Mouse (Mus musculus): ENCODE data around the gene Klhdc3. TPM values are rescaled to one million over a fixed set of nuclear protein-coding genes. Genes with fewer than 3 reads are reported as not detected.

Gene Klhdc3
- 5.9 TPM for polyA plus RNA-seq (2014; fragmentation: Illumina TruSeq; extraction: RNeasy Lipid Tissue Mini Kit (QIAGEN cat#74804); ENCODE audit: low read depth, low replicate concordance)

DNA sequence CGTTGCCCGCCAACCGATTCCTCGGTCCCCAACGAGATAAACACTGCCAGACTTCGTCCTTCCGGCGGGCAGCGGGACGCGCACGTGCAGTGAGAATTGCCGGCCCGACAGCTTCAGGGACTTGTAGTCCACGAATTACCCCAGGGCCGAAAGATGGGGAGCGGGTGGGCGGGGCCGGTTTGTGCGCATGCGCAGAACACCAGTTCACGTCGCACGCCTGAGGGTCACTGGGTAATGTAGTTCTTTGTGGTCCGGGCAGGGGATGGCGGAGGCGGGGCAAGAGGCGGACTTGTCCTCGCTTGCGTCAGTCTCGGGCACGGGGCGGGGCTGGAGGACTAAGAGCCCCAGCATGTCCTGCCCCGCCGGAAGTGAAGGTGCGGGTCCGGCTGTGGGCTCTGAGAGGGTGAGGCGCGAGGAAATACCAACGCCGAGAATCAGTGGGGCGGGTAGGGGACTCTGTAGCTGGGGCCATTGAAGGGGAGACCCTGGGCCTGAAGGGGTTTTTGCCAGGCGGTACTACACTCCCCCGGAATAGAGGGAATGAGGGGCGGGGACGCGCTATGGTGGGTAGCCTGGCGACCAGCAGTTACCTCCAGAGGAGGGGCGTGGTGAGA lies at the start of gene Klhdc3:
TSS of gene Klhdc3 (minus strand) at position 155 of the 614 bp plus-strand sequence.

DNA sequence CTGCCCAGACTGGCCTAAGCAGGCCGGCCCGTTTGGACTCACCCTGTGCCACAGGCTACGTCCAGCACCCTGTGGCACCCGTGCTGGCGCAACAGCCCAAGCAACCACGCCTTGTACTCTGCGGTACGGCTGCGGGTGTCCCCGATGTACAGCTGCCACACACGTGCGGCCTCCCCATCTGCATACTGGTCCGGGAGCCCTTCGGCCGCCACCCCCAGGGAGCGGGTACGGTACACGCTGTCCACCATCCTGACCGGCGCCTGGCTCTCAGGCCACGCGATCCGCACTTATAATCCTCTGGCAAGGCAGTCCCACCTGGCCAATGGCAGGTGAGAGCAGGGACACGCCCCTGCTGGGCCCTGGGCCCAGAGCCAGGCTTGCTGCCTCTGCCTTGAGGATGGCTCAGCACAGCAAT lies 48.2 kb upstream of the Klhdc3 start, which contains the start of gene Gnmt:
TSS of gene Gnmt (minus strand) at position 265 of the 415 bp plus-strand sequence.

DNA sequence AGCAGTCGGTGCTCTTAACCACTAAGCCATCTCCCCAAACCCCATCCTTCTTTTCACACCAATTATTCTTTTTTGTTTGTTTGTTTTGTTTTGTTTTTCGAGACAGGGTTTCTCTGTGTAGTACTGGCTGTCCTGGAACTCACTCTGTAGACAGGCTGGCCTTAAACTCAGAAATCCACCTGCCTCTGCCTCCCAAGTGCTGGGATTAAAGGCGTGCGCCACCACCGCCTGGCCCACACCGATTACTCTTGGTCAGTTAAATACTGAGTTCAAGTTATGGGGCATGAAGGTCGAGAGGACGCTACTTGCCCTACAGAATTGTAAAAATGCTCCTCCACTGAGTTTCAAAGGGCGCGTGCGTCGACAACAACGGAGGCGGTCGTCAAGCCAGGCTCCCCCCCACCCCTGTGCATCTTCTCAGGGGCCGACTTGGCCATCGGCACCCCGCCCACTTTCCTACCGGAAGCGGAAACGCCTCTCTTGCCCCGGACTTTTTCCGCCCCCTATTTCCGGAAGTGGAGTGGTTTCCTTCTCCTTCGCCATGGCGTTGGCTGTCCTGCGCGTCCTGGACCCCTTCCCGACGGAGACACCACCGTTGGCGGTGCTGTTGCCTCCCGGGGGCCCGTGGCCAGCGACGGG lies 30.4 kb upstream of the Klhdc3 start, which contains the start of gene Pex6:
TSS of gene Pex6 (plus strand) at position 505 of the 639 bp plus-strand sequence.

DNA sequence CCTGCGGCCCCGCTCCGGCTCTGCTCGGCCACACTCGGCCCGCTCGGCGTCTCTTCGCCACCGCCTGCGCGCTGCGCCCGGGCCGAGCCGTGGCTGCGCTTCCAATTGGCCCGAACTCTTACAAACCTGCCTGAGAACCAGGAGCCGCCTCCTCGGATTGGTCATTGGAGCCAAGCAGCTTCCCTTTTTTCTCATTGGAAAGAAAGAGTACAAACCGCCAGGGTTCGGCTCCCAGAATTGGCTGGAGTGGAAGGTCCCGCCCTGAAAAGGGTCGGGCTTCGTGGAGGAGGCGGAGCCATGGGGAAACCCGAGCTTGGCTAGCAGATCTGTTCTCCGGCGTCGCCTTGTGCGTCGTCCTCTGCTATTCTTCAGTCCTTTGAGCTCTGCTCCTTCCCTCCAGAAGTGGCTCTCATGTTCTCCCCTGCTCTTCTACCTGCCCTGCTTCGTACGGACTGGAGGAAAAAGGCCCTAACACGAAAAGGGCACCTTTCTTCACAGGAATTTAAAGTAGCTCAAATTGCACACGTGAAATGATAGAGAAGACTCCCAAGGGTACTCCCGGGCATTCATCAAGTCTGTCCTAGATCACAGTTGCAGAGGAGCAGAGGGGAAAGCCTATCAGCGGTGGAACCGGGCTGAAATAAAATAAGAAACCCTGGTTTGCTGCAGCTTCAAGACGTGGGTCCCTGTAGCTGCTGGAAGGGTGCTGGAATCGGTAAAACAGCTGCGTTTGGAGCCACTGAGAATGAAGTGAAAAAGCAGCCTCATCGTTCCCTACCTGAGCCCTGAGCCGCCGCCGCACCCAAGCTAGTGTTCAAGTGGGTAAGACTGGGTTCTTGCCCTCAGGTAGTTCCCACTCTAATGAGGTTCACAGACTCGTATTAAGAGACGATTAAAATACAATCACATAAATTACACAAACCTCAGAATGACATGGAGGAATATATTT lies 24.4 kb upstream of the Klhdc3 start, which contains the start of gene Ppp2r5d:
TSS of gene Ppp2r5d (minus strand) at position 225 of the 949 bp plus-strand sequence.

DNA sequence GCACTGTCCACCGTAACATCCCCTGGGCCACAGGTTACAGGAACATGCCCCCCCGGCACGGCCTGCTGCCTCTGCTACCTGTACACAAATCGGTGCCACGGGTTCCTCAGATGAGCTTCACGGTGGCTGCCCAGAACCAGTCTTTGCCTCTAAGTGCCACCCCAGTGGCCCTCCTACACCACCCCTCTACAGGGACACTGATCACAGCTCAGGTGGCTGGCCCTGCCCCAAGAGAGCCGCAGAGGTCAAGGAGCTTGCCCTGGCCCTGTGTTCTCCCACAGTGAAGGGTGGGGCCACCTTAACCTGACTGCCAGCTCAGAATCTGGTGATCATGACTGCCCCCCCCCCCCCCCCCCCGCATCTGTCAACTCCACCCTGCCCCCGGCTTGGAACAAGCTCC lies 2.3 kb downstream of the Klhdc3 start, which contains the start of gene Mea1:
TSS of gene Mea1 (plus strand) at position 378 of the 400 bp plus-strand sequence.

DNA sequence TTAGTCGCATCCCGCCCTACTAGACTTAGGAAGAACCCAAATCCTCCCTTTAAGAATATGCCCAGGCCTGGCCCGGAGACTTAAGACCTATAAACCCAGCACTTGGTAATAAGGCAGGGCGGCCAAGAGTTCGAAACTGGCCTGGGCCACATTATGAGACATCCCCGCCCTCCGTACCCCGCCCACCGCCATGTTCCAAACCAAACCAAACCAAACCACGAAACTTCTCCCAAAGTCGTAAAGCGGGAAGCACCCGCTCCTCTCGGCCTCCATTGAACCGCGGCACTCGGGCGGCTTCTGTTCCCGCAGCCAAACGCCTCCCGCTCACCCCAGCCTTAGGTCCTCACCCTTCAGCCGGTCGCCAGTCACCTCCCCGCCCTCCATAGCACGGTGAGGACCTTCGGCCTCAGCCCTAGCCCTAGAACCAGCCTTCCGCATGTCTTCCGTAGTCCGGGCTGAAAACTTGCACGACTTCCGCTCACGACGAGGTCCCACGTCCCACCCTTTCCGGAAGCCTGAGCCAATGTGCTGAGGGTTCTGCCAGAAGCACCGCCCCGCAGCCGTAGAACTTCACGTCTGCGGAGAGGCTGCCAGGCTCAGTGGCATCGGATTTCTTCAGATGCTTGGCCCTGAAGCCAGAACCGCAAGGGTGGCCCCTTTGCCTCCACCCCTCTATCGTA lies 6.7 kb downstream of the Klhdc3 start, which contains the start of gene Rrp36:
TSS of gene Rrp36 (minus strand) at position 503 of the 680 bp plus-strand sequence.

DNA sequence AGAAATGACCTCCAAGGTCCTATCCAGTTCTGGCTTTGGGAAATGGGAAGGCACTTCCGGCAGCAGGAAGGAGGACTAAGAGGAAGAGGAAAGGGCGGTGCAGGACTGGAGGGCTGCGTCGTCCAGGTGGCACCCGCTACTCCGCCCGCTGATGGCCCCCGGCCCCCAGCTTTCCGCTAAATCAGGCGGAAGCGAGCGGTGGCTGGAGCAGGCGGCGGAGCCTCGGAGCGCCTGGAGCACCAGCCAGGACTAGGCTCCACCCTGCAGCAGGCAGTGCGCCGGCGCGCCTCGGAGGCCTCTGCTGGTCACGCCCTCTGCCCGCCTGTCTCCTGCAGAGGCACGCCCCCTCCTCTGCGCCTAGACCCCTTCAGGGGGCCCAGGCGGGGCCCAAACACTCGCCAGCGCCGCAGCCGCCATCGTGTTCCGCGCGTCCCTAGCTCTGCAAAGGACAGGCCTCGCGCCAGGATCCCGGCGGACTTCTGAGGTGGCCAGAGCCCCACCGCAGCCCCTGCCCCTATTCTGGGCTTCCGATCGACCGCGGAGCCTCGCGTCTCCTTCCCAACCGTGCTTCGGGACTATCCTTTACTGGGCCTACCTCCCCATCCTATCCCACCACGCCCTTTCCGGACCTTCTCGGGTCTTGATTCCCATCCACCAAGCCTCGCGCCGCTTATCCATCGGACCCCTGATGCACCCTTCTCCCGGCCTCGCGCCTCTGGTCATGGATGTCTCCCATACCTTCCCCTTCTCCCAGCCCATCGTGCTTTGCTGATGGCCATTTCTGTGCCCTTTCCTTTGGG lies 30.3 kb downstream of the Klhdc3 start, which contains the start of gene Cul7:
TSS of gene Cul7 (plus strand) at position 106 of the 800 bp plus-strand sequence.

DNA sequence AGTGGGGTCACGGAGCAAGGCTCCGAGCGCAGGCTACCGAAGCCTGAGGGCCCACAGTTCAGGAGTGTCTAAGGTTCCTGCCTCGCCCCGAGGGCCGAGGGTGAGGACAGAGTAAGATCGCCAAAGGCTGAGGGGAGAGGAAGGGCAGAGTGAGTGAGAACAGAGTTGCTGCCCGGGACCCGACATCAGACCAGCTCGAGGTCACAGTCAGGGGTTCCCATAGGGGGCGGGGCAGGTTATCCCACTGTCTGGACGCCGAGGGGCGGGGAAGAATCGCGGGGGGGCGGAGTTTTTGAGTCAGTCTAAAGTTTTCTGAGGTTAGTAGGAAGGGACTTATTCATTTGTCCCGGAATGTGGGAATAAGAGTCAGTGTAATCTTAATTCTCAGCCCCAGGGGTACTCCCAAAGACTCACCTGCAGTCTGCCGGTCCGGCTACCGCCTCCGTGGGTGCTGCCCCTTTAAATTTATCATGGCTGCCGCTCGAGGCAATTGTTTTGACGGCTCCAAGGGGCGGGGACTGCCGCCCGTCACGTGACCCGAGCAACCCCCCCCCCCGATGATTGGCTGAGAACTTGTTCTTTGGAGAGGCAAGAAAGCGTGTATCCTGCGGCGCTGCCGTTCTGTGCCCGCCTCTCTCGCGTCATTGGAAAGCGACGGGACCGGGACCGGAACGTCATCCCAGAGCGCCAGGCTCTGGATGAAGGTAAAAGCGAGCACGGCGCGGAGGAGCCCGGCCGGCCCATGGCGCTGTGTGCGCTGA lies 35.0 kb downstream of the Klhdc3 start, which contains the start of the genes Klc4 and Mrpl2:
TSS of gene Klc4 (minus strand) at position 462 of the 761 bp plus-strand sequence.
TSS of gene Mrpl2 (plus strand) at position 669 of the 761 bp plus-strand sequence.

DNA sequence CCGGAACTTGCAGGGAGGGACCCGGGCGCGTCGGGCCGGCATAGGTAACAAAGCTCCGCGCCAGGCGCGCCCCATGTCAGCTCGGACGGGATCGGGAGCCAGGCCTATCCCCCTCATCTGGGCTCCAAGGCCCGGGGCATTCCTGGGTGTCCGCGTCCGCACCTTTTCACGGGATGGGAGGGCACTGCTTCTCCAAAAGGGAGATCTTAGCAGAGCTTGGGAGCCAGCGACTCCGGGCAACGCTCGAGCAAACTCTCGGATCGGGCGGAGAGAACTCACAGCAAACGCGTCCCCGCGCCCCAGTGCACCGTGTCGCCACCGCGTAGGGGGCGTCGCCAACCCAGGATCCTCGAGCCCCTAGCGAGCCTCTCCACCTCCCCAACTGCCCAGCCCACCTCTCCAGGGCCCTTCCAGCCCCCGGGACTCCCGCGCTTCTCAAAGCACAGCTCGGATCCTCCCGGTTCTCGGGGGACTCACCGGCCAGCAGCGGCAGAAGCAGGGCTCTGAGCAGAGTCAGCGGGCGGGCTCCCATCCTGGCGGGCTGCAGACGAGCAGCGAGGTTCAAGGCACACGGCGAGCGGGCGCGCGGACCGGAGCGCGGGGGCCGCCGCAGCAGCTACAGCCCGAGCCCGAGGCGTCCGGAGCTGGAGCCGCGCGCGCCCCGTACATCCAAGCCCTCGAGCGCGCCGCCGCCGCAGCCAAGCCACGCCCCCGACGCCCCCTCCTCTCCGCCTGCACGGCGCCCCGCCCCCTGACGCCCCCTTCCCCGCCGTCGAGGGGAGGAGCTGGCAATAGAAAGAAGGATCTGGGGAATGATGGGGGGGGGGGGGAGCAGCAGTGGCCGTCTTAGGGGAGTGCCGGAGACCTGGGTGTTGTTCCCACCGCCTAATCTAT lies 51.7 kb downstream of the Klhdc3 start, which contains the start of gene Ptk7:
TSS of gene Ptk7 (minus strand) at position 714 of the 894 bp plus-strand sequence.

Other genes with a start within 250 kb of the Klhdc3 start
- gene Slc22a7, start 242.5 kb downstream of the Klhdc3 start, polyA plus RNA-seq (2014; fragmentation: Illumina TruSeq; extraction: RNeasy Lipid Tissue Mini Kit (QIAGEN cat#74804); ENCODE audit: low read depth, low replicate concordance) = not detected
- gene Ttbk1, start 193.2 kb downstream of the Klhdc3 start, polyA plus RNA-seq (2014; fragmentation: Illumina TruSeq; extraction: RNeasy Lipid Tissue Mini Kit (QIAGEN cat#74804); ENCODE audit: low read depth, low replicate concordance) = 0.09 TPM
- 1.1 TPM for gene Dnph1, start 184.2 kb downstream of the Klhdc3 start, polyA plus RNA-seq (2014; fragmentation: Illumina TruSeq; extraction: RNeasy Lipid Tissue Mini Kit (QIAGEN cat#74804); ENCODE audit: low read depth, low replicate concordance)
- 0.44 TPM for gene Cul9, start 134.5 kb downstream of the Klhdc3 start, polyA plus RNA-seq (2014; fragmentation: Illumina TruSeq; extraction: RNeasy Lipid Tissue Mini Kit (QIAGEN cat#74804); ENCODE audit: low read depth, low replicate concordance)
- gene Srf, start 124.7 kb downstream of the Klhdc3 start, polyA plus RNA-seq (2014; fragmentation: Illumina TruSeq; extraction: RNeasy Lipid Tissue Mini Kit (QIAGEN cat#74804); ENCODE audit: low read depth, low replicate concordance) = 0.22 TPM
- not detected for gene Ptk7, start 51.4 kb downstream of the Klhdc3 start, polyA plus RNA-seq (2014; fragmentation: Illumina TruSeq; extraction: RNeasy Lipid Tissue Mini Kit (QIAGEN cat#74804); ENCODE audit: low read depth, low replicate concordance)
- 0.41 TPM for gene Klc4, start 34.9 kb downstream of the Klhdc3 start, polyA plus RNA-seq (2014; fragmentation: Illumina TruSeq; extraction: RNeasy Lipid Tissue Mini Kit (QIAGEN cat#74804); ENCODE audit: low read depth, low replicate concordance)
- gene Mrpl2, start 34.7 kb downstream of the Klhdc3 start, polyA plus RNA-seq (2014; fragmentation: Illumina TruSeq; extraction: RNeasy Lipid Tissue Mini Kit (QIAGEN cat#74804); ENCODE audit: low read depth, low replicate concordance) = 0.95 TPM
- gene Cul7, start 30.6 kb downstream of the Klhdc3 start, polyA plus RNA-seq (2014; fragmentation: Illumina TruSeq; extraction: RNeasy Lipid Tissue Mini Kit (QIAGEN cat#74804); ENCODE audit: low read depth, low replicate concordance) = 0.19 TPM
- gene Rrp36, start 6.6 kb downstream of the Klhdc3 start, polyA plus RNA-seq (2014; fragmentation: Illumina TruSeq; extraction: RNeasy Lipid Tissue Mini Kit (QIAGEN cat#74804); ENCODE audit: low read depth, low replicate concordance) = 3.3 TPM
- gene Mea1, start 2.1 kb downstream of the Klhdc3 start, polyA plus RNA-seq (2014; fragmentation: Illumina TruSeq; extraction: RNeasy Lipid Tissue Mini Kit (QIAGEN cat#74804); ENCODE audit: low read depth, low replicate concordance) = 4.2 TPM
- gene Ppp2r5d, start 24.2 kb upstream of the Klhdc3 start, polyA plus RNA-seq (2014; fragmentation: Illumina TruSeq; extraction: RNeasy Lipid Tissue Mini Kit (QIAGEN cat#74804); ENCODE audit: low read depth, low replicate concordance) = 8.6 TPM
- 0.50 TPM for gene Pex6, start 30.5 kb upstream of the Klhdc3 start, polyA plus RNA-seq (2014; fragmentation: Illumina TruSeq; extraction: RNeasy Lipid Tissue Mini Kit (QIAGEN cat#74804); ENCODE audit: low read depth, low replicate concordance)
- not detected for gene Gnmt, start 48.3 kb upstream of the Klhdc3 start, polyA plus RNA-seq (2014; fragmentation: Illumina TruSeq; extraction: RNeasy Lipid Tissue Mini Kit (QIAGEN cat#74804); ENCODE audit: low read depth, low replicate concordance)
- 3.1 TPM for gene Cnpy3, start 71.3 kb upstream of the Klhdc3 start, polyA plus RNA-seq (2014; fragmentation: Illumina TruSeq; extraction: RNeasy Lipid Tissue Mini Kit (QIAGEN cat#74804); ENCODE audit: low read depth, low replicate concordance)
- gene Ptcra, start 82.8 kb upstream of the Klhdc3 start, polyA plus RNA-seq (2014; fragmentation: Illumina TruSeq; extraction: RNeasy Lipid Tissue Mini Kit (QIAGEN cat#74804); ENCODE audit: low read depth, low replicate concordance) = not detected
- 13.0 TPM for gene 2310039H08Rik, start 91.7 kb upstream of the Klhdc3 start, polyA plus RNA-seq (2014; fragmentation: Illumina TruSeq; extraction: RNeasy Lipid Tissue Mini Kit (QIAGEN cat#74804); ENCODE audit: low read depth, low replicate concordance)
- gene Rpl7l1, start 101.8 kb upstream of the Klhdc3 start, polyA plus RNA-seq (2014; fragmentation: Illumina TruSeq; extraction: RNeasy Lipid Tissue Mini Kit (QIAGEN cat#74804); ENCODE audit: low read depth, low replicate concordance) = 25.2 TPM
- 11.0 TPM for gene Bicral, start 177.6 kb upstream of the Klhdc3 start, polyA plus RNA-seq (2014; fragmentation: Illumina TruSeq; extraction: RNeasy Lipid Tissue Mini Kit (QIAGEN cat#74804); ENCODE audit: low read depth, low replicate concordance)
- gene Tbcc, start 209.8 kb upstream of the Klhdc3 start, polyA plus RNA-seq (2014; fragmentation: Illumina TruSeq; extraction: RNeasy Lipid Tissue Mini Kit (QIAGEN cat#74804); ENCODE audit: low read depth, low replicate concordance) = 0.66 TPM
- gene Prph2, start 229.5 kb upstream of the Klhdc3 start, polyA plus RNA-seq (2014; fragmentation: Illumina TruSeq; extraction: RNeasy Lipid Tissue Mini Kit (QIAGEN cat#74804); ENCODE audit: low read depth, low replicate concordance) = not detected